Mouse (Mus musculus) urinary bladder, postnatal 10 days (tissue): ENCODE data around the gene Rln3.

ENCODE experiments used
- DNase-seq: peaks from one replicate; pipeline ENCODE4 v3.0.0; 2022; ENCODE audit warnings: low spot score

The Rln3 gene

GRCm38 (mm10) chr8:84044900-84045299, at the start of gene Rln3:
Gene Rln3 (minus strand): TSS chr8:84045000.
- no peak for DNase-seq

DNA sequence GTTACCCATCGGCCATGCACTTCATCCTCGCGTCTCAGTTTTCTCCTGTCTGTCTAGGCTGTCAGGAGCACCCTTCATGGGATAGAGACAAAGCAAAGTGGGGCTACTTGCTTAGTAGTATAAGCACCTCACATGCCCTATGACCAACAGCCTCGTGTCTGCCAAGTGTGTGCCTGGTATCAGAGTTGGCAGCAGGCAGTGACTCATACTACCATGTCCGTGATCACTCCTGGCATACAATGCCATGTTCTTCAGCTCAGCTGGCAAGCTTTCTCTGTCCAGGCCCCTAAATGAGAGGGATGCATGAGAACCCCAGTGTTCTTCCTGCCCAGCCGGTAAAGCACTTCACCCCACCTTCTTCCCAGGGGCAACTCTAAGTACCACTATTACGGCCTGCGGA, 45.8 kb upstream of the Rln3 start:
- DNase-seq, result no peak

DNA sequence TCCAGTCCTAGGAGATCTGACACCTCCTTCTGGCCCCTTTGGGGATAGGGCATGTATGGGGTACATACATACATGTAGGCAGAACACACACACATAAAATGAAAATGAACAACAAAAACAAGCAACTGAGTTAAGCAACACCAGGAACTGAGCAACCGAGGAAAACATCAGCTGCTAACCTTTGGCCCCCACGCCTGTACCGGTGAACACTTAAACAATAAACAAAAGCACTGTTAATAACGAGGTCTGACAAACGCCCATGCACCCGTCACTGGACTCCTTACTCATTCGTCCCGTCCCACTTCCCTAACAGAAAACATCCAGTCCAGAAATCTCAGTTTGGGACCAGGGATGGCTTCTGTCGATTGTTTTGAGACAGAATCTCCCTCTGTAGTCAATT, 44.5 kb upstream of the Rln3 start:
- no peak for DNase-seq

DNA sequence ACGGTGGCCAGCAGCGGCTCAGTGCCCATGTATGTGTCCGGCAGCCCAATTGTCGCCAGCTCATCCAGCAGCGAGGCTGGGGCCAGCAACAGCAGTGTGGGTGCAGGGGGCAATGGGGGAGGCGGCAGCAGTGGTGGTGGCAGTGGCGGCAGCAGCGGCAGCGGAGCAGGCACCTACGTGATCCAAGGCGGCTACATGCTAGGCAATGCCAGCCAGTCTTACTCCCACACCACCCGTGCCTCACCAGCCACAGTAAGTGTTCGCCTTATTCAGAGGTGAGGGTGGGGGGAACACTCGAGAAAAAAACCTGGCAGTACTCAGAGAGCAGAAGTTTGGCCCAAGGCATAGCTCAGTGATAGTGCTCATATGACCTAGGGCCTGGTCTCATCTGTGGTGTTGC, 43.0 kb upstream of the Rln3 start:
- DNase-seq, result no peak

- no peak for DNase-seq
Observed at GRCm38 (mm10) chr8:84087156-84087555, 42.4 kb upstream of the Rln3 start.

DNA sequence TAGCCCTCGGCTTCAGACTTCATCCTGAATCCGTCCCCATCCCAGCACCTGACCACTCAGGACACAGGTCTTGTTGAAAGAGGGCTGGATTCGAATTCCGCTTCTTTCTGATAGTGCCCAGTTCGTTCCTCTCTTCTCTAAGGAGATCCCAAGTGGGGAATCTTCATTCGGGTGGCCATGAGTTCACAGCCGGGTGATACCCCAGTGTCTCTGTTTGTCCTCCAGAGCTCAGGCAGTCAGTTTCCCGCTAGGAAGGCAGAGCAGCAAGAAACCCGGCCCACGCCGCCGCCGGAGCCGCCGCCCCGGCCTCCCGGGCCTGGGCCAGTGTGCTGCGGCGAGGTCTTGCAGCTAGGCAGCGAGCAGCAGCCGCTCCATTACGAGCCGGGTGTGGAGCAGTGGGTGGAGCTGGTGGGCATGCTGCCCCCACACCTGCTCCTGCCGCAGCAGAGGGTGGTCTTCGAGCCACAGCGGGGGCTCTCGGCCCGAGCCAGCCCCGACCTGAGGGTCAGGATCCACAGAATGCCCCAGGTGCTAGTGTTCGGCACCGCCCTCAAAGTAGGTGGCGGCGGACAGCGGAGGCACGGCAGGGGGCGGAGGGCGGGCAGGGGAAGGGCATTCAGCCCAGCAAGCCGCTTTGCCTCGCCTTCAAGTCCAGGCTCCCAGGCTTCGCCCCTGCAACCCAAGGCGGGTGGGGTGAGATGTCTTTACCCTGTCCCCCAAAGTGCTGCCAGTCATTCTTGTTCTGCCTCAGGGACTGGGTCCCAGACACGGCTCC, 39.7 kb upstream of the Rln3 start:
- DNase-seq, result no peak

DNA sequence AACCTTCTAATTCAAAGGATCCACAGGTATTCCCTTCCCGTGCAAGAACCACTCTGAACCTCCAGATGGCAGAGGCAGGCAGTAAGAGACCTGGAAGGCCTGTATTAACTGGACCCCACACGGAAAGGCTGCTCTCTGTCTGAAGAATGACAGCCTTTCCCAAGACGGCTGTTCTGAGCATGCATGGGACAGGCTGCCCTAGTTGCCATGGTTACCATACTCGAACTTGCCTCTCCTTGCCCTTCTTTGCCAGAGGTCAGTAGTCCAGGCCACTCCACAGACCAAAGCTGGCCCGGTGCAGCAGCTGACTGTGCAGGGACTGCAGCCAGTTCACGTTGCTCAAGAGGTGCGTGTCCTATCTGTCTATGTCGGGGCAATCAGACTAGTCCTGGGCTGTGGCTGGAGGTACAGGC, 39.0 kb upstream of the Rln3 start:
- no peak for DNase-seq

- no peak for DNase-seq
Observed at GRCm38 (mm10) chr8:84079206-84079605, 34.4 kb upstream of the Rln3 start.

GRCm38 (mm10) chr8:84076849-84077248, 32.0 kb upstream of the Rln3 start:
- no peak for DNase-seq

DNA sequence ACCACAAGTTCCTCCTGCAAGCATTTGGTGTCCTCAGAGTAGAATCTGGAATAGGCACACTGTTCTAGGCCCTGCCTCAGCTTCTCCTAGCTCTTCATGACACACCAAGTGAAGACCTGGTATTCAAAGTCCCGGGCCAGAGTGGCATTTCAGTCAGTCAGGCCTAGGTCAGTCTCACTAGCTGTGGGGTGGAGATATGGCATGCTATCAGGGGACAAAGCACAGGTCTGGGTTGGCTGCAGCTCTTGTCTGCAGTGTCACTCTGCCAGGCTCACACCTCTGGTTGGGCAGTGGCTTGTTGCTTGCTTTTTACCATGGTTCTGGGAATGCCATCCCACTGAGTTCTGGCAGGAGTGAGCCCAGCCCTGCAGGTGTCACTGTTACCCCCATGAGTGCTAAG, 31.6 kb upstream of the Rln3 start:
- no peak for DNase-seq

DNA sequence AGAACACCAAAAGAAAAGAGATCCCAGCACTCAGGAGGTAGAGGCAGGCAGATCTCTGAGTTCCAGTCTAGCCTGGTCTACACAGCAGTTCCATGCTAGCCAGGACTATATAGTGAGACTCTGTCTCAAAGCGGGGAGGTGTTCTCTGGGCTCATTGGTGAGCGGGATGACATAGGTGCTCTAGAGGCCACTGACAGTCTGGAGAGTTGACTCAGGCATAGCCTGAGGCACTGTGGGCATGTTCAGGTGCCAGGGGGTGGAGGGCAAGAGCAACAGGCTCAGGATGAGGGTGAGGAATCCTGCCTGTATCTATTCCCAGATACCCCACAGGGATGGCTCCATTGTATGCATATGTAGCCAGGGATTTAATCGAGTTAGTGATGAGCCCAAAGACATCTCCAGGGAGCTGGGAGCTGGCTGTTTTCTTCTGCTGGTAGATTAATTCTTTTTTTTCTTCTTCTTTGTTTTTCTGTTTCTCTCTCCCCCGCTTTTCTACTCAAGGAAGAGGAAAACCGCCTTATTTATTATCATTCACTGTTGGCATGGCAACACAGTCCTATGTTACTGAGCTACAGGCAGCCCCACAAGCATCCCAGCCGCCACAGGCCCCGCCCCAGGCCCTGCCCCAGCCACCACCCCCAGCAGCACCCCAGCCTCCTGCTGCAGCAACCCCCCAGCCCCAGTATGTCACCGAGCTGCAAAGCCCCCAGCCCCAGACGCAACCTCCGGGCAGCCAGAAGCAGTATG, 28.6 kb upstream of the Rln3 start:
- DNase-seq, result no peak

- no peak for DNase-seq
Observed at GRCm38 (mm10) chr8:84072321-84072720, 27.5 kb upstream of the Rln3 start.

GRCm38 (mm10) chr8:84071921-84072320, 27.1 kb upstream of the Rln3 start:
- DNase-seq, result no peak

GRCm38 (mm10) chr8:84070667-84071066, 25.9 kb upstream of the Rln3 start:
- DNase-seq, result no peak

DNA sequence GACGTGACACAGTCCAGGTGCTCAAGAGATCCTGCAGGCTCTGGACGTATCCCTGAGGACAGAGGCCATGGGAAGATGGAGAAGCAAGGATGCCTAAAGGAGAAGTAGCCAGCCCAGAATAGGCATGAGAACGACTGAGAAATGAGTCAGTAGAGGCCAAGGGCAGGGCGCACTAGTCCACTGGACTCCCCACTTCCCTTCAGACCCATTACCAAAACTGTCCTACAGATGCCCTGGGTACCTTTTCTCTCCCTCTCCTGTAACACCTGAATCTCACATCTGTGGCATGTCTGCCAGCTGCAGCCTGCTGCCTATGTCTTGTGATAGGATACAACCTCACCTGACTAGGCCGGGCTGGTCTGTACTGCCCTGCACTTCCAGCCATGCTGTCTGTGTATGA, 25.4 kb upstream of the Rln3 start:
- no peak for DNase-seq

DNA sequence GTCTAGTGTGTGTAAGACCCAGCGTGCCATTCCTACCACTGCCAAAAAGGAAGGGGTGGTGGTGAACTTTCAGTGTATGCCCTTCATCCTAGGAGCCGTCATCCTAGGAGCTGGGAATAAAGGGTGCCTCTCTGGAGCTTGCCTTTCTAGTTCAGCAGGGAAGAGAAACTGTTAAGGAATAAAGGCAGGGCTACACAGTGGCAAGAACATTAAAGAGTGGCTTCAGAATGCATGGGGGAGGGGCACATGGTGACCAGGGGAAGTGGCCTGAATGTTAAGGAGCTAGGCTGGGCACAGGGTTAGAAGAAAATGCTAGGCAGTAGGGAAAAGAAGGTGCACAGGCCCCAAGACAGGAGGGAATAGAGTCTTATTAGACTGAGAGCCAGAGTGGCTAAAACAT, 24.9 kb upstream of the Rln3 start:
- DNase-seq, result no peak

GRCm38 (mm10) chr8:84069169-84069568, 24.4 kb upstream of the Rln3 start:
- no peak for DNase-seq

GRCm38 (mm10) chr8:84068316-84069035, 23.7 kb upstream of the Rln3 start:
- DNase-seq, result no peak

DNA sequence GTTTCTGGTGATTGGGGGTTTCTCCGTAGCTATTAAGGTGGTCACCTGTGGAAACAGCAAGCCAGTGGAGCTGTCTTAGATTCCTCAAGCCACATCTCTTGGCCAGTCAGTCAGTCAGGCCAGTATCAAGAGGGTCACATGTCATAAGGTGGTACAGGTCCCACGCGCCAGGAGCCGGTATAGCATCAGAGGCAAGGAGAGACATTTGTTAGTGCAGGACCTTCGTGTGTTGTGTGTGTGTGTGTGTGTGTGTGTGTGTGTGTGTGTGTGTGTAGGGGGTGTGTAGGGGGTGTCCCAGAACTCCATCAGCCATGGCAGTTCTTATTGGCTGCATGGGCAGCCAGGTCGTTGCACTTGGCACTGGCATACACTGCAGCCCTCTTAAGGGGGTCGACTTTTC, 23.1 kb upstream of the Rln3 start:
- DNase-seq, result no peak

DNA sequence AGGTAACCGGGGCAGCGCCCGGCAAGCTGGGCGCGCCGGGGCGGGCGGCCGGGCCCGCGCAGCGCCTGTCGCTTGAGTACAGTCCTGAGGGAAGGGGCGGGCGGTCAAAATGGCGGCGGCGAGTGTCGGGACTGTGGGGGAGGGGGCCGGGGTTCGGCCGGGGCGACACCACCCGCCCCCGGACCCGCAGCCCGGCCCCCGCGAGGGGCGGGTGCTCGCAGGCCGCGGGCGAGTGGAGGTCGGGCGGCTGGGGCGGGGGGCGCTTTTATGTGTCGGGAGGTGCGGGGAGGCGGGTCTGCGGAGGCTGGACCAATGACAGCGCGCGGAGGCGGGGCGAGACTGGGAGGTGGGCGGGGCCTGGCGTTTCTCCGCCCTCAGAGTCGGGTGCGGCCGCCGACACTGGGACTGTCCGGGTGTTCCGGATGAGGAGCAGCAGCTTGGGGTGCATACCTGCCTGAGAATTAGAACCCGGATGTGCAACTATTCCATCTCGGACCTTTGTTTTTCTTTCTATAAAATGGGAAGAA, 22.3 kb upstream of the Rln3 start:
- peak; percentile 96 for DNase-seq

GRCm38 (mm10) chr8:84066291-84066930, 21.6 kb upstream of the Rln3 start, which contains the start of gene Rfx1:
Gene Rfx1 (plus strand): TSS chr8:84066834.
- peak; percentile 94 for DNase-seq

GRCm38 (mm10) chr8:84065457-84066072, 20.8 kb upstream of the Rln3 start:
- DNase-seq, result no peak
